Mouse (Mus musculus): ENCODE results near the gene Syndig1. TPM values are rescaled to one million over a fixed set of nuclear protein-coding genes. Genes with fewer than 3 reads are reported as not detected.

The Syndig1 gene
- total and polyA plus RNA-seq, 3 experiments = 0.25 to 0.39 TPM; not detected in 1

- DNase-seq = no peak
- no peak overlapping the region for H3K4me3 ChIP-seq
- no peaks in the 10 kb centered on the region for H3K36me3 ChIP-seq (ENCODE audit: control insufficient read depth, insufficient read depth, low read length)
- no peaks in the 10 kb centered on the region for H3K79me2 ChIP-seq (replicated peaks; ENCODE audit: control insufficient read depth, insufficient read depth, low read length)
- H3K27me3 ChIP-seq (ENCODE audit: control insufficient read depth, insufficient read depth, low read length) = no peaks in the 10 kb centered on the region
- TF ChIP-seq EP300 (IDR thresholded peaks at IDR 0.05; ENCODE audit: insufficient read depth, low read depth, low read length) = no peak
- intact Hi-C loops (cut with DNase I) = no loop called here
- no peak overlapping the region for H3K9ac ChIP-seq (ENCODE audit: low read depth, low read length)
- H3K4me1 ChIP-seq (ENCODE audit: control insufficient read depth, insufficient read depth, low read length) = no peaks in the 10 kb centered on the region
- no peak overlapping the region for H3K27ac ChIP-seq
- 52% methylated on average over 2 of the region's 2 CpGs for WGBS
Measured at GRCm38 (mm10) chr2:150020706-150021105, 191.7 kb downstream of the Syndig1 start.

DNA sequence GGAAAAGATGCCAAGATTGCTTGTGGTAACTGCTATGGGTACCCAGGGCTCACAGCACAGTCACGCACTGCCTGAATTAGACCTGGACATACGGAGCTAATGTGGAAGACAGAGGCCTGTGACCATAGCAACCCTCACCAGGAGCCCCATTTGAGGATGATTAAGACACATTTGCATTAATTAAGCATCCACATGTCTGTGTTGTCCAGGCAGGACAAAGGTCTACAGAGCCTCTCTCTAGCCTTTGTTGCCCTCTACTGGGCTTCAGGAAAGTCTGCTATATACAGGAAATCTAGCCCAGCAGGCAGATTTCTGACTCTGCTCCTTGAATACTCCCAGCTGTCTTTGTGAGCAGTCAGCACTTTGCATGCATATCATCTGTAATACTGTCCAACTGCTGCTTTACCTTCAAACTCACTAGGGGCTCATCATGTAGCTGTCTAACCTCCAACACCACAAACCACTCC is 194.9 kb downstream of the Syndig1 start:
- no peak for TF ChIP-seq EP300 (IDR thresholded peaks at IDR 0.05; ENCODE audit: insufficient read depth, low read depth, low read length)
- TF ChIP-seq POLR2A (IDR thresholded peaks at IDR 0.05; ENCODE audit: insufficient read depth, low read depth, low read length) = no peak
- peak; percentile 59 for TF ChIP-seq CTCF (IDR thresholded peaks at IDR 0.05)
- no peak overlapping the region for H3K9ac ChIP-seq (ENCODE audit: low read depth, low read length)
- intact Hi-C loops (cut with DNase I) = no loop called here
- no peaks in the 10 kb centered on the region for H3K4me1 ChIP-seq (ENCODE audit: control insufficient read depth, insufficient read depth, low read length)
- 33% methylated on average over 2 of the region's 2 CpGs for WGBS
- no peak overlapping the region for H3K27ac ChIP-seq
- no peaks in the 10 kb centered on the region for H3K79me2 ChIP-seq (replicated peaks; ENCODE audit: control insufficient read depth, insufficient read depth, low read length)
- DNase-seq = no peak
- no peaks in the 10 kb centered on the region for H3K27me3 ChIP-seq (ENCODE audit: control insufficient read depth, insufficient read depth, low read length)
- no peak overlapping the region for H3K4me3 ChIP-seq
- H3K36me3 ChIP-seq (ENCODE audit: control insufficient read depth, insufficient read depth, low read length) = no peaks in the 10 kb centered on the region

GRCm38 (mm10) chr2:150043531-150043930 is 214.5 kb downstream of the Syndig1 start:
- intact Hi-C loops (cut with DNase I) = no loop called here
- TF ChIP-seq EP300 (IDR thresholded peaks at IDR 0.05; ENCODE audit: insufficient read depth, low read depth, low read length) = no peak
- TF ChIP-seq CTCF (IDR thresholded peaks at IDR 0.05) = no peak
- no peak for TF ChIP-seq POLR2A (IDR thresholded peaks at IDR 0.05; ENCODE audit: insufficient read depth, low read depth, low read length)
- 86% methylated on average over 7 of the region's 7 CpGs for WGBS

More at GRCm38 (mm10) chr2:150043531-150043930, 214.5 kb downstream of the Syndig1 start:
- H3K4me3 ChIP-seq = no peak overlapping the region
- H3K79me2 ChIP-seq (replicated peaks; ENCODE audit: control insufficient read depth, insufficient read depth, low read length) = no peaks in the 10 kb centered on the region
- H3K27ac ChIP-seq = no peak overlapping the region
- H3K36me3 ChIP-seq (ENCODE audit: control insufficient read depth, insufficient read depth, low read length) = no peaks in the 10 kb centered on the region
- no peak overlapping the region for H3K9ac ChIP-seq (ENCODE audit: low read depth, low read length)
- H3K4me1 ChIP-seq (ENCODE audit: control insufficient read depth, insufficient read depth, low read length) = no peaks in the 10 kb centered on the region
- H3K27me3 ChIP-seq (ENCODE audit: control insufficient read depth, insufficient read depth, low read length) = no peaks in the 10 kb centered on the region
- no peak for DNase-seq

Other genes starting within 250 kb of the Syndig1 start
- gene C530025M09Rik, start 2.0 kb downstream of the Syndig1 start, total RNA-seq (2021) = not detected
- not detected in 2 replicates for gene C530025M09Rik, start 2.0 kb downstream of the Syndig1 start, polyA plus RNA-seq (2012; rRNA removed)

Measured in heart, adult 2 months (tissue).